Mouse (Mus musculus) right cerebral cortex, postnatal 4 days (tissue): ENCODE measurements at regions not wholly inside any gene's neighbourhood (a gene's known extent, or its start where the extent isn't known, plus 50 kb on each side); places are given as distances from the start of the nearest gene placed in this dataset.

Source experiments
- DNase-seq: peaks from one replicate; pipeline ENCODE4 v3.0.0-alpha.2; 2022

GRCm38 (mm10) chr11:19073265-19073664 lies 54.5 kb upstream of the Meis1 start:
- DNase-seq: no peak

- no peak for DNase-seq
Measured at GRCm38 (mm10) chr11:19073887-19074564, 55.2 kb upstream of the Meis1 start.

- no peak for DNase-seq
Measured at GRCm38 (mm10) chr11:19091101-19091857, 72.5 kb upstream of the Meis1 start.

GRCm38 (mm10) chr11:19092967-19093745 lies 74.4 kb upstream of the Meis1 start:
- DNase-seq: no peak

- no peak for DNase-seq
Measured at GRCm38 (mm10) chr11:19093749-19094148, 75.0 kb upstream of the Meis1 start.

GRCm38 (mm10) chr11:19094183-19094582 lies 75.4 kb upstream of the Meis1 start:
- DNase-seq: no peak

- no peak for DNase-seq
Measured at GRCm38 (mm10) chr11:19102981-19103568, 84.3 kb upstream of the Meis1 start.

GRCm38 (mm10) chr11:19107180-19107579 lies 88.4 kb upstream of the Meis1 start:
- DNase-seq: no peak

GRCm38 (mm10) chr11:19109055-19109454 lies 90.3 kb upstream of the Meis1 start:
- DNase-seq: no peak

- peak; percentile 29 for DNase-seq
Measured at GRCm38 (mm10) chr11:19111916-19112575, 93.3 kb upstream of the Meis1 start.

- no peak for DNase-seq
Measured at GRCm38 (mm10) chr11:19117121-19117520, 98.3 kb upstream of the Meis1 start.

- no peak for DNase-seq
Measured at GRCm38 (mm10) chr11:19118258-19118657, 99.5 kb upstream of the Meis1 start.

GRCm38 (mm10) chr11:19119927-19120827 lies 101.4 kb upstream of the Meis1 start:
- DNase-seq: no peak

- no peak for DNase-seq
Measured at GRCm38 (mm10) chr11:19120871-19121270, 102.1 kb upstream of the Meis1 start.

GRCm38 (mm10) chr11:19135375-19136050 lies 116.7 kb upstream of the Meis1 start:
- no peak for DNase-seq

GRCm38 (mm10) chr11:19138423-19138822 lies 119.6 kb upstream of the Meis1 start:
- no peak for DNase-seq

- no peak for DNase-seq
Measured at GRCm38 (mm10) chr11:19138831-19139230, 120.0 kb upstream of the Meis1 start.

- DNase-seq: no peak
Measured at GRCm38 (mm10) chr11:19143267-19144000, 124.6 kb upstream of the Meis1 start.

GRCm38 (mm10) chr11:19144506-19144905 lies 125.7 kb upstream of the Meis1 start:
- DNase-seq: no peak

- no peak for DNase-seq
Measured at GRCm38 (mm10) chr11:19145263-19145662, 126.5 kb upstream of the Meis1 start.
